Comparison of ENCODE assay signal across 9 mouse cellular contexts in the genomic region with DNA sequence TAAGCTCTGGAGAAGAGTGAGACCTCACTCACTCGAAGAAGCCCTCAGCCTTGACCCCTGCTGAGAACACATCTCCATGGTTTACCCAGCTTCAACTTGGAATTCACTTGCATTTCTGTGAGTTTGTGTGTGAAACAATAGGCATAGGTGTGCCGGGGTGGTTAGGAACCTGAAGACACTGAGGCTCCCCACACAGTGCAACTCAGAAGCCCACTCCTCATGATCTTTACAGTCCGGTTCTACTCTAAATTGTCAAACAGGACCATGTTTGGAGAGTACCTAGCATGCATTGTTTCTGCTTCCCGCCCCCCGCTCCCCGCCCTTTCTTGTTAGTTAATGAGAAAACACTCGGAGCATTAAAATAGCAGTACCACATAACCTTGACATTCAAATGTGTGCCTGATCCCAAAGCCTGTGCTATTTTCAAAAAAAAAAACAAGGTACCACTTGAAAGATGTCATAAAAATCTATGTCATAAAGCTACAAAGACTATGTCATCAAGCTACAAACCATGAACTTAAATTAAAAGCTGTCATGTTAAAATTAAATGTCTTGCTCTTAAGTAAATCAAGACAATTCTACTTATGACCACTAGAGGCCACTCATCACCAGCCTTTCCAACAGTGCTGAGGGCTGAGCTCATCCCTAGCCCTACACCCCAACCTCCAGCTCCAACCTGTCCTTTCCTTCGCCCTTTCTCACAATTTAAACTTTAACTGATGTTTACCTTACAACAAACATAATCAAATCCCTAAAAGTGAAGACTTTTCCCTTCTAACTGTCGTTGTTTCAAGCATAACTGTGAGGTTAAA. TPM values are rescaled to one million over a fixed set of nuclear protein-coding genes. Genes with fewer than 3 reads are reported as not detected.
A peak's percentile ranks its signal among the peaks of the same experiment; 100 is the strongest.
DNase-seq lines count a peak whose midpoint lies in the region; ATAC-seq and TF ChIP-seq lines count a peak whose summit lies in the region.
"Had no signal": no experiment of that assay in that cellular context is flagged by ENCODE, and none has a peak within 500 bp of the region (broad histone marks: within the 10 kb centered on the region; RNA-seq: fewer than 3 reads in every experiment).

No protein-coding gene starts in this region.

- 52% methylated on average over 9 of the region's 9 CpGs for WGBS in embryonic facial prominence, embryonic 10.5 days
- 44% methylated on average over 9 of the region's 9 CpGs for WGBS in hindbrain, postnatal 0 days

- ATAC-seq in CD4-positive, CD25-positive, alpha-beta regulatory T cell, adult 4 months = peak; percentile 78
- ATAC-seq in hindbrain, postnatal 0 days = peak; percentile 84
- peak; percentile 94 for ATAC-seq in megakaryocyte-erythroid progenitor cell, adult 5-6 weeks (replicated peaks; ENCODE audit: low FRiP score, low TSS enrichment, poor library complexity, severe bottlenecking)

- no peaks in the 10 kb centered on the region for H3K27me3 ChIP-seq in embryonic facial prominence, embryonic 10.5 days (replicated peaks; ENCODE audit: low read depth, poor library complexity, severe bottlenecking)
- no peaks in the 10 kb centered on the region for H3K27me3 ChIP-seq in hindbrain, postnatal 0 days (ENCODE audit: insufficient read depth, low read length)

- no peaks in the 10 kb centered on the region for H3K4me1 ChIP-seq in embryonic facial prominence, embryonic 10.5 days
- no peaks in the 10 kb centered on the region for H3K4me1 ChIP-seq in hindbrain, postnatal 0 days (ENCODE audit: insufficient read depth, low read length)

- no peak overlapping the region for H3K4me2 ChIP-seq in hindbrain, postnatal 0 days (ENCODE audit: low read depth, low read length)

- no peaks in the 10 kb centered on the region for H3K9me3 ChIP-seq in embryonic facial prominence, embryonic 10.5 days
- no peaks in the 10 kb centered on the region for H3K9me3 ChIP-seq in hindbrain, postnatal 0 days (ENCODE audit: low read length)

- DNase-seq in layer of hippocampus, adult 18-20 months (ENCODE audit: low spot score in 2 of 2) = peak; percentile 9 to 45
- DNase-seq in layer of hippocampus, adult 8-10 months (ENCODE audit: low spot score in 2 of 2) = no peak
- DNase-seq in adrenal gland, postnatal 36 days = peak; percentile 29 to 45
- DNase-seq in embryonic facial prominence, embryonic 10.5 days (ENCODE audit: low spot score) = peak; percentile 19
- DNase-seq in hindbrain, postnatal 0 days (ENCODE audit: low spot score) = peak; percentile 75
- no peak for DNase-seq in spleen, postnatal 36 days (ENCODE audit: low spot score in 2 of 2)

- no peak overlapping the region for H3K27ac ChIP-seq in embryonic facial prominence, embryonic 10.5 days (replicated peaks)
- H3K27ac ChIP-seq in hindbrain, postnatal 0 days = no peak overlapping the region

- H3K36me3 ChIP-seq in embryonic facial prominence, embryonic 10.5 days (replicated peaks) = no peaks in the 10 kb centered on the region
- H3K36me3 ChIP-seq in hindbrain, postnatal 0 days (ENCODE audit: insufficient read depth, low read length) = no peaks in the 10 kb centered on the region

- H3K4me3 ChIP-seq in embryonic facial prominence, embryonic 10.5 days = no peak overlapping the region
- H3K4me3 ChIP-seq in hindbrain, postnatal 0 days (ENCODE audit: low read length) = no peak overlapping the region
- H3K4me3 ChIP-seq: erythroblast, embryonic 14.5 days had no signal

- no peak overlapping the region for H3K9ac ChIP-seq in hindbrain, postnatal 0 days (replicated peaks; ENCODE audit: low read length)

- peak; percentile 88 for TF ChIP-seq CTCF in hindbrain, postnatal 0 days (IDR thresholded peaks at IDR 0.05; ENCODE audit: low read depth)

RNA-seq across cellular contexts. Expression of a gene that starts 19.8 kb away (rescaled TPM):
- total RNA-seq in layer of hippocampus, adult 18-20 months (2021) = 10 to 100 TPM; 20.8 to 21.4 TPM
- 10 to 100 TPM; 22.9 to 30.3 (median 27.3) TPM for total RNA-seq in layer of hippocampus, adult 8-10 months (2022)
- under 1 TPM; 0.19 to 0.70 TPM for polyA plus RNA-seq in CD4-positive, CD25-positive, alpha-beta regulatory T cell, adult 4 months (2017; shearing (Covaris generic))
- total RNA-seq in adrenal gland, postnatal 36 days (2021) = 1 to 10 TPM; 1.0 to 1.7 TPM
- polyA plus RNA-seq in embryonic facial prominence, embryonic 10.5 days (2016; fragmentation: Nextera tagmentation; extraction: Ambion mirVana) = 5.8 and 6.2 TPM in 2 replicates
- total RNA-seq in hindbrain, postnatal 0 days (2014; rRNA removed) = 10.0 and 20.2 TPM in 2 replicates
- 12.1 and 13.6 TPM in 2 replicates for polyA plus RNA-seq in hindbrain, postnatal 0 days (2015; fragmentation: Nextera tagmentation; extraction: Ambion mirVana)
- not detected in 2 replicates for total RNA-seq in megakaryocyte-erythroid progenitor cell, adult 5-6 weeks (2014; fragmentation: Nextera tagmentation)
- 0.38 and 0.88 TPM in 2 replicates for total RNA-seq in megakaryocyte-erythroid progenitor cell, adult 5-6 weeks (2017)
- polyA plus RNA-seq: erythroblast, embryonic 14.5 days had no signal

RNA-seq across cellular contexts. Expression of a gene that starts 24.7 kb away (rescaled TPM):
- total RNA-seq in layer of hippocampus, adult 18-20 months (2021) = 10 to 100 TPM; 73.4 to 85.8 TPM
- 100 to 1,000 TPM in 1 of 4 experiments, 10 to 100 TPM in 3; 70.9 to 101 (median 79.0) TPM for total RNA-seq in layer of hippocampus, adult 8-10 months (2022)
- 10 to 100 TPM; 12.7 to 20.5 TPM for polyA plus RNA-seq in CD4-positive, CD25-positive, alpha-beta regulatory T cell, adult 4 months (2017; shearing (Covaris generic))
- 10 to 100 TPM; 35.0 to 47.9 TPM for total RNA-seq in adrenal gland, postnatal 36 days (2021)
- polyA plus RNA-seq in embryonic facial prominence, embryonic 10.5 days (2016; fragmentation: Nextera tagmentation; extraction: Ambion mirVana) = 50.7 and 55.0 TPM in 2 replicates
- 34.3 and 51.8 TPM in 2 replicates for total RNA-seq in hindbrain, postnatal 0 days (2014; rRNA removed)
- 60.9 and 66.6 TPM in 2 replicates for polyA plus RNA-seq in hindbrain, postnatal 0 days (2015; fragmentation: Nextera tagmentation; extraction: Ambion mirVana)
- 34.3 and 42.9 TPM in 2 replicates for total RNA-seq in megakaryocyte-erythroid progenitor cell, adult 5-6 weeks (2014; fragmentation: Nextera tagmentation)
- total RNA-seq in megakaryocyte-erythroid progenitor cell, adult 5-6 weeks (2017) = 60.2 and 96.6 TPM in 2 replicates

Comparison
In these comparisons a context has a peak if more than half of its experiments do, and no peak if none do; other contexts are left out.
1. DNase-seq: peak in layer of hippocampus, adult 18-20 months (2 of 2), adrenal gland, postnatal 36 days (2 of 2), embryonic facial prominence, embryonic 10.5 days (single experiment) and hindbrain, postnatal 0 days (single experiment); none in layer of hippocampus, adult 8-10 months (0 of 2) and spleen, postnatal 36 days (0 of 2).
2. Peak in every context shown above with its lines, with median percentiles within 50 percentile points of each other: ATAC-seq.